Mouse (Mus musculus): Measurements from ENCODE around the gene Plcb4. TPM values are rescaled to one million over a fixed set of nuclear protein-coding genes. Genes with fewer than 3 reads are reported as not detected.

The Plcb4 gene
- polyA plus RNA-seq, 1 experiment = 37.9 TPM

GRCm38 (mm10) chr2:135869637-135870036 is 210.8 kb downstream of the Plcb4 start:
- peak overlapping the region; percentile 86 for H3K27ac ChIP-seq (replicated peaks; ENCODE audit: low read depth, low read length)
- peaks cover 24% of the 10 kb centered on the region; the same call in 1 of the 2 replicates for H3K4me1 ChIP-seq (ENCODE audit: control insufficient read depth, insufficient read depth, insufficient read length, low read length)
- H3K4me3 ChIP-seq (ENCODE audit: insufficient read depth, low read depth, low read length) = no peak overlapping the region

- Histone ChIP-seq H3K27ac (replicated peaks; ENCODE audit: low read depth, low read length) (no peak overlapping the region; the same call in 1 of the 2 replicates), H3K4me3 (ENCODE audit: insufficient read depth, low read depth, low read length) (no peak overlapping the region), H3K4me1 (ENCODE audit: control insufficient read depth, insufficient read depth, insufficient read length, low read length) (peaks cover 12% of the 10 kb centered on the region; the same call in 1 of the 2 replicates)
These were observed 214.3 kb downstream of the Plcb4 start for GRCm38 (mm10) chr2:135873146-135873545.

- no peak overlapping the region for H3K27ac ChIP-seq (replicated peaks; ENCODE audit: low read depth, low read length)
- peaks cover 12% of the 10 kb centered on the region; the same call in 1 of the 2 replicates for H3K4me1 ChIP-seq (ENCODE audit: control insufficient read depth, insufficient read depth, insufficient read length, low read length)
- H3K4me3 ChIP-seq (ENCODE audit: insufficient read depth, low read depth, low read length) = no peak overlapping the region
These were observed 214.9 kb downstream of the Plcb4 start for GRCm38 (mm10) chr2:135873761-135874160.

GRCm38 (mm10) chr2:135875549-135875948 is 216.7 kb downstream of the Plcb4 start:
- Histone ChIP-seq H3K4me1 (ENCODE audit: control insufficient read depth, insufficient read depth, insufficient read length, low read length) (peaks cover 13% of the 10 kb centered on the region), H3K27ac (replicated peaks; ENCODE audit: low read depth, low read length) (no peak overlapping the region; the same call in 1 of the 2 replicates), H3K4me3 (ENCODE audit: insufficient read depth, low read depth, low read length) (no peak overlapping the region)

- H3K4me3 ChIP-seq (ENCODE audit: insufficient read depth, low read depth, low read length) = no peak overlapping the region
- H3K4me1 ChIP-seq (ENCODE audit: control insufficient read depth, insufficient read depth, insufficient read length, low read length) = peaks cover 19% of the 10 kb centered on the region
- H3K27ac ChIP-seq (replicated peaks; ENCODE audit: low read depth, low read length) = no peak overlapping the region
These were observed 220.5 kb downstream of the Plcb4 start for GRCm38 (mm10) chr2:135879356-135879755.

- H3K4me1 ChIP-seq (ENCODE audit: control insufficient read depth, insufficient read depth, insufficient read length, low read length) = peaks cover 19% of the 10 kb centered on the region
- H3K27ac ChIP-seq (replicated peaks; ENCODE audit: low read depth, low read length) = peak overlapping the region; percentile 53; the same call in 1 of the 2 replicates
- H3K4me3 ChIP-seq (ENCODE audit: insufficient read depth, low read depth, low read length) = no peak overlapping the region
These were observed 221.5 kb downstream of the Plcb4 start for GRCm38 (mm10) chr2:135880269-135880760.

GRCm38 (mm10) chr2:135883359-135883758 is 224.5 kb downstream of the Plcb4 start:
- Histone ChIP-seq H3K27ac (replicated peaks; ENCODE audit: low read depth, low read length) (no peak overlapping the region), H3K4me1 (ENCODE audit: control insufficient read depth, insufficient read depth, insufficient read length, low read length) (peaks cover 22% of the 10 kb centered on the region), H3K4me3 (ENCODE audit: insufficient read depth, low read depth, low read length) (no peak overlapping the region)

GRCm38 (mm10) chr2:135884534-135885180 is 225.8 kb downstream of the Plcb4 start:
- H3K27ac ChIP-seq (replicated peaks; ENCODE audit: low read depth, low read length) = no peak overlapping the region
- no peak overlapping the region for H3K4me3 ChIP-seq (ENCODE audit: insufficient read depth, low read depth, low read length)
- peaks cover 23% of the 10 kb centered on the region for H3K4me1 ChIP-seq (ENCODE audit: control insufficient read depth, insufficient read depth, insufficient read length, low read length)

- no peak overlapping the region; the same call in 1 of the 2 replicates for H3K27ac ChIP-seq (replicated peaks; ENCODE audit: low read depth, low read length)
- no peak overlapping the region for H3K4me3 ChIP-seq (ENCODE audit: insufficient read depth, low read depth, low read length)
- peaks cover 16% of the 10 kb centered on the region for H3K4me1 ChIP-seq (ENCODE audit: control insufficient read depth, insufficient read depth, insufficient read length, low read length)
These were observed 226.8 kb downstream of the Plcb4 start for GRCm38 (mm10) chr2:135885607-135886006.

- Histone ChIP-seq H3K4me1 (ENCODE audit: control insufficient read depth, insufficient read depth, insufficient read length, low read length) (peaks cover 15% of the 10 kb centered on the region), H3K4me3 (ENCODE audit: insufficient read depth, low read depth, low read length) (no peak overlapping the region), H3K27ac (replicated peaks; ENCODE audit: low read depth, low read length) (no peak overlapping the region)
These were observed 227.4 kb downstream of the Plcb4 start for GRCm38 (mm10) chr2:135886081-135886679.

GRCm38 (mm10) chr2:135887805-135888204 is 229.0 kb downstream of the Plcb4 start:
- Histone ChIP-seq H3K27ac (replicated peaks; ENCODE audit: low read depth, low read length) (peak overlapping the region; percentile 76), H3K4me3 (ENCODE audit: insufficient read depth, low read depth, low read length) (no peak overlapping the region), H3K4me1 (ENCODE audit: control insufficient read depth, insufficient read depth, insufficient read length, low read length) (peaks cover 7% of the 10 kb centered on the region)

- Histone ChIP-seq H3K4me1 (ENCODE audit: control insufficient read depth, insufficient read depth, insufficient read length, low read length) (peaks cover 7% of the 10 kb centered on the region), H3K4me3 (ENCODE audit: insufficient read depth, low read depth, low read length) (no peak overlapping the region), H3K27ac (replicated peaks; ENCODE audit: low read depth, low read length) (peak overlapping the region; percentile 85)
These were observed 229.4 kb downstream of the Plcb4 start for GRCm38 (mm10) chr2:135888206-135888605.

- Histone ChIP-seq H3K4me1 (ENCODE audit: control insufficient read depth, insufficient read depth, insufficient read length, low read length) (peaks cover 7% of the 10 kb centered on the region), H3K27ac (replicated peaks; ENCODE audit: low read depth, low read length) (peak overlapping the region; percentile 85), H3K4me3 (ENCODE audit: insufficient read depth, low read depth, low read length) (no peak overlapping the region)
These were observed 230.0 kb downstream of the Plcb4 start for GRCm38 (mm10) chr2:135888767-135889166.

GRCm38 (mm10) chr2:135890083-135890482 is 231.3 kb downstream of the Plcb4 start:
- H3K4me3 ChIP-seq (ENCODE audit: insufficient read depth, low read depth, low read length) = no peak overlapping the region
- H3K4me1 ChIP-seq (ENCODE audit: control insufficient read depth, insufficient read depth, insufficient read length, low read length) = peaks cover 7% of the 10 kb centered on the region
- no peak overlapping the region for H3K27ac ChIP-seq (replicated peaks; ENCODE audit: low read depth, low read length)

GRCm38 (mm10) chr2:135891097-135891496 is 232.3 kb downstream of the Plcb4 start:
- H3K4me1 ChIP-seq (ENCODE audit: control insufficient read depth, insufficient read depth, insufficient read length, low read length) = peaks cover 8% of the 10 kb centered on the region; the same call in 1 of the 2 replicates
- H3K4me3 ChIP-seq (ENCODE audit: insufficient read depth, low read depth, low read length) = no peak overlapping the region
- no peak overlapping the region for H3K27ac ChIP-seq (replicated peaks; ENCODE audit: low read depth, low read length)

GRCm38 (mm10) chr2:135891686-135892085 is 232.9 kb downstream of the Plcb4 start:
- Histone ChIP-seq H3K4me1 (ENCODE audit: control insufficient read depth, insufficient read depth, insufficient read length, low read length) (peaks cover 8% of the 10 kb centered on the region; the same call in 1 of the 2 replicates), H3K27ac (replicated peaks; ENCODE audit: low read depth, low read length) (no peak overlapping the region), H3K4me3 (ENCODE audit: insufficient read depth, low read depth, low read length) (no peak overlapping the region)
